Mouse (Mus musculus) CH12.LX (cell line): ENCODE results near the gene Scarb1. TPM values are rescaled to one million over a fixed set of nuclear protein-coding genes. Genes with fewer than 3 reads are reported as not detected.

Experiments
- DNase-seq: peaks from one replicate; pipeline ENCODE4 v3.0.0-alpha.2; 2013; ENCODE audit errors: extremely low read depth
- H3K27ac ChIP-seq: 2 replicates; pipeline ENCODE4 v1.5.1; 2012; ENCODE audit warnings: low read depth, mild to moderate bottlenecking, control low read depth, moderate library complexity; ENCODE audit not compliant: insufficient read depth
- H3K27me3 ChIP-seq: replicated peaks from 2 replicates; pipeline ENCODE3; 2012; ENCODE audit warnings: inconsistent platforms
- H3K36me3 ChIP-seq, 2 experiments: replicated peaks in 1 of 2; 2 replicates each; pipeline versions ENCODE3 to v1.6.1; 2012; ENCODE audit warnings: inconsistent platforms in 1 of 2, low read length in 1 of 2, mild to moderate bottlenecking in 1 of 2, mixed read lengths in 1 of 2, moderate library complexity in 1 of 2; ENCODE audit not compliant: control insufficient read depth in 1 of 2, insufficient read depth in 1 of 2
- H3K4me1 ChIP-seq, 2 experiments: 2 replicates each; pipeline ENCODE4 v1.6.1; 2012; ENCODE audit warnings: inconsistent platforms in 1 of 2, moderate library complexity in 1 of 2; ENCODE audit not compliant: insufficient read depth in 2 of 2, control insufficient read depth in 1 of 2
- H3K4me2 ChIP-seq: 2 replicates; pipeline ENCODE4 v1.6.1; 2012; ENCODE audit warnings: low read depth, mild to moderate bottlenecking, control low read depth; ENCODE audit not compliant: poor library complexity, insufficient read depth, severe bottlenecking
- H3K4me3 ChIP-seq, 3 experiments: fragments of 150-350 bp in 1 of 3; sonication (generic) in 1 of 3; replicated peaks in 1 of 3; 2 replicates each; pipeline versions ENCODE3 to v1.5.1; 2011 to 2012; ENCODE audit warnings: low read depth in 2 of 3, low read length in 2 of 3, mild to moderate bottlenecking in 2 of 3, moderate library complexity in 2 of 3, control low read depth in 1 of 3, improper control_type of control experiment in 1 of 3, inconsistent platforms in 1 of 3, mixed read lengths in 1 of 3; ENCODE audit not compliant: poor library complexity in 1 of 3
- H3K79me2 ChIP-seq: replicated peaks from 2 replicates; pipeline ENCODE4 v1.6.1; 2012; ENCODE audit warnings: mild to moderate bottlenecking, moderate library complexity; ENCODE audit not compliant: control insufficient read depth, poor library complexity, insufficient read depth, severe bottlenecking; ENCODE audit errors: extremely low read depth
- H3K9ac ChIP-seq: 2 replicates; pipeline ENCODE4 v1.6.1; 2012; ENCODE audit warnings: low read depth, mild to moderate bottlenecking, control low read depth, moderate library complexity; ENCODE audit not compliant: insufficient read depth
- H3K9me3 ChIP-seq: replicated peaks from 2 replicates; pipeline ENCODE3; 2012; ENCODE audit warnings: low read length, inconsistent platforms, mixed read lengths
- BHLHE40 ChIP-seq: IDR thresholded peaks from 2 replicates; pipeline ENCODE4 v1.6.1; 2011; ENCODE audit warnings: mild to moderate bottlenecking, low read depth, low read length, improper control_type of control experiment
- CHD2 ChIP-seq: IDR thresholded peaks from 2 replicates; pipeline ENCODE4 v1.6.1; 2011; ENCODE audit warnings: low read length, improper control_type of control experiment
- CTCF ChIP-seq, 2 experiments: IDR thresholded peaks in 1 of 2; conservative IDR thresholded peaks in 1 of 2; 2 replicates each; pipeline ENCODE4 v1.5.1; 2011 to 2012; ENCODE audit warnings: low read depth in 2 of 2, low read length in 2 of 2, improper control_type of control experiment in 1 of 2, inconsistent platforms in 1 of 2, mild to moderate bottlenecking in 1 of 2, moderate library complexity in 1 of 2
- E2F4 ChIP-seq: IDR thresholded peaks from 2 replicates; pipeline ENCODE4 v1.6.1; 2011; ENCODE audit warnings: low read depth, low read length, improper control_type of control experiment; ENCODE audit not compliant: insufficient replicate concordance
- ELF1 ChIP-seq: IDR thresholded peaks from 2 replicates; pipeline ENCODE4 v1.6.1; 2014; ENCODE audit warnings: low read depth, mild to moderate bottlenecking, inconsistent platforms, low read length, improper control_type of control experiment
- EP300 ChIP-seq: IDR thresholded peaks from 2 replicates; pipeline ENCODE4 v1.6.1; 2011; ENCODE audit warnings: low read length, improper control_type of control experiment
- ETS1 ChIP-seq: conservative IDR thresholded peaks from 2 replicates; pipeline ENCODE4 v1.6.1; 2012; ENCODE audit warnings: low read depth, mild to moderate bottlenecking, inconsistent platforms, low read length, improper control_type of control experiment, moderate library complexity
- GABPA ChIP-seq: IDR thresholded peaks from 2 replicates; pipeline ENCODE4 v1.6.1; 2012; ENCODE audit warnings: low read depth, low read length, improper control_type of control experiment, inconsistent platforms; ENCODE audit not compliant: insufficient replicate concordance
- HCFC1 ChIP-seq: IDR thresholded peaks from 2 replicates; pipeline ENCODE4 v1.6.1; 2012; ENCODE audit warnings: low read depth, mild to moderate bottlenecking, inconsistent platforms, low read length, improper control_type of control experiment
- JUN ChIP-seq: IDR thresholded peaks from 2 replicates; pipeline ENCODE4 v1.6.1; 2011; ENCODE audit warnings: low read depth, mild to moderate bottlenecking, low read length, improper control_type of control experiment, moderate library complexity; ENCODE audit not compliant: insufficient read depth
- JUND ChIP-seq: conservative IDR thresholded peaks from 2 replicates; pipeline ENCODE4 v1.6.1; 2011; ENCODE audit warnings: low read depth, low read length, improper control_type of control experiment
- MAFK ChIP-seq: IDR thresholded peaks from 2 replicates; pipeline ENCODE4 v1.6.1; 2011; ENCODE audit warnings: low read length, improper control_type of control experiment; ENCODE audit not compliant: insufficient replicate concordance
- MAX ChIP-seq: IDR thresholded peaks from 2 replicates; pipeline ENCODE4 v1.6.1; 2011; ENCODE audit warnings: low read length, improper control_type of control experiment
- MAZ ChIP-seq: IDR thresholded peaks from 2 replicates; pipeline ENCODE4 v1.6.1; 2012; ENCODE audit warnings: low read depth, mild to moderate bottlenecking, inconsistent platforms, low read length, improper control_type of control experiment, moderate library complexity
- MEF2A ChIP-seq: IDR thresholded peaks from 2 replicates; pipeline ENCODE4 v1.6.1; 2014; ENCODE audit warnings: low read depth, mild to moderate bottlenecking, inconsistent platforms, low read length, improper control_type of control experiment, borderline replicate concordance
- MYC ChIP-seq: IDR thresholded peaks from 2 replicates; pipeline ENCODE4 v1.6.1; 2011; ENCODE audit warnings: low read depth, mild to moderate bottlenecking, improper control_type of control experiment, low read length
- NRF1 ChIP-seq: IDR thresholded peaks from 2 replicates; pipeline ENCODE4 v1.6.1; 2014; ENCODE audit warnings: low read depth, mild to moderate bottlenecking, inconsistent platforms, low read length, improper control_type of control experiment, moderate library complexity
- POLR2A ChIP-seq: IDR thresholded peaks from 2 replicates; pipeline ENCODE4 v1.6.1; 2011; ENCODE audit warnings: low read depth, mild to moderate bottlenecking, improper control_type of control experiment, low read length
- POLR2AphosphoS2 ChIP-seq: IDR thresholded peaks from 2 replicates; pipeline ENCODE4 v1.6.1; 2011; ENCODE audit warnings: low read depth, low read length, improper control_type of control experiment
- RAD21 ChIP-seq: IDR thresholded peaks from 2 replicates; pipeline ENCODE4 v1.6.1; 2011; ENCODE audit warnings: low read depth, mild to moderate bottlenecking, low read length, improper control_type of control experiment, moderate library complexity
- RCOR1 ChIP-seq: conservative IDR thresholded peaks from 2 replicates; pipeline ENCODE4 v1.6.1; 2012; ENCODE audit warnings: low read depth, mild to moderate bottlenecking, inconsistent platforms, low read length, improper control_type of control experiment
- SMC3 ChIP-seq: IDR thresholded peaks from 2 replicates; pipeline ENCODE4 v1.6.1; 2011; ENCODE audit warnings: low read depth, low read length, improper control_type of control experiment
- TBP ChIP-seq: conservative IDR thresholded peaks from 2 replicates; pipeline ENCODE4 v1.6.1; 2011; ENCODE audit warnings: low read depth, low read length, improper control_type of control experiment
- UBTF ChIP-seq: IDR thresholded peaks from 2 replicates; pipeline ENCODE4 v1.6.1; 2012; ENCODE audit warnings: low read depth, mild to moderate bottlenecking, inconsistent platforms, low read length, improper control_type of control experiment, moderate library complexity
- USF2 ChIP-seq: conservative IDR thresholded peaks from 2 replicates; pipeline ENCODE4 v1.6.1; 2011; ENCODE audit warnings: low read depth, low read length, improper control_type of control experiment
- ZC3H11A ChIP-seq: IDR thresholded peaks from 2 replicates; pipeline ENCODE4 v1.6.1; 2012; ENCODE audit warnings: low read depth, mild to moderate bottlenecking, inconsistent platforms, low read length, improper control_type of control experiment
- ZKSCAN1 ChIP-seq: IDR thresholded peaks from 2 replicates; pipeline ENCODE4 v1.6.1; 2012; ENCODE audit warnings: low read depth, inconsistent platforms, low read length, improper control_type of control experiment, borderline replicate concordance
- dilution Hi-C: fragments of 300-500 bp; cut with MboI; formaldehyde crosslinking; loops from 2 replicates; pipeline ENCODE4 v1.14.3; 2020; ENCODE audit warnings: low sequenced_read_pairs; ENCODE audit not compliant: extremely low pct_unique_long_range_greater_than_20kb, extremely low pct_ligation_motif_present
- in situ Hi-C: fragments of 300-500 bp; cut with MboI; formaldehyde crosslinking; loops from 3 replicates; pipeline ENCODE4 v1.14.3; 2019; ENCODE audit warnings: low sequenced_read_pairs, low pct_ligation_motif_present, low pct_unique_long_range_greater_than_20kb, mixed read lengths
- polyA plus RNA-seq: library from polyadenylated mRNA; unstranded; fragments of >175 nt; gene quantifications from 2 replicates; pipeline ENCODE4 v1.2.1, GENCODE M21; 2012; ENCODE audit warnings: low read depth; ENCODE audit not compliant: insufficient read length
- total RNA-seq, 2 experiments: library from RNA; depleted of rRNA; stranded (reverse); fragments of 300-350 nt in 1 of 2; fragments of >200 nt in 1 of 2; gene quantifications; 2 replicates each; pipeline ENCODE4 v1.2.3; 2012 to 2014

The Scarb1 gene
- total and polyA plus RNA-seq, 3 experiments: 11.6 to 24.7 (median 20.0) TPM

- no peak overlapping the region for H3K27ac ChIP-seq
- in situ Hi-C loops (no loop called here), dilution Hi-C loops (no loop called here)
- no peak overlapping the region for H3K4me2 ChIP-seq
- H3K4me1 ChIP-seq: peaks cover 0 to 5% of the 10 kb centered on the region in 2 experiments; a peak in 1 of 4 replicates
- H3K9me3 ChIP-seq: peaks cover 7% of the 10 kb centered on the region
- H3K27me3 ChIP-seq: peaks cover 15% of the 10 kb centered on the region
- no peak for DNase-seq
- H3K36me3 ChIP-seq: no peaks in the 10 kb centered on the region
- H3K9ac ChIP-seq: no peak overlapping the region
- TF ChIP-seq JUN (no peak), TBP (no peak), MAX (no peak), MEF2A (no peak), RCOR1 (no peak), MYC (no peak), EP300 (no peak), HCFC1 (no peak), UBTF (no peak), RAD21 (no peak), GABPA (no peak), NRF1 (no peak), POLR2AphosphoS2 (no peak)
- H3K4me3 ChIP-seq: no peak overlapping the region
- no peaks in the 10 kb centered on the region for H3K79me2 ChIP-seq
Measured at GRCm38 (mm10) chr5:125266128-125266527, 74.8 kb downstream of the Scarb1 start.

- H3K79me2 ChIP-seq: no peaks in the 10 kb centered on the region
- no peak overlapping the region for H3K4me2 ChIP-seq
- no peak overlapping the region for H3K27ac ChIP-seq
- no peak for DNase-seq
- in situ Hi-C loops (no loop called here), dilution Hi-C loops (no loop called here)
- peaks cover 3% of the 10 kb centered on the region for H3K9me3 ChIP-seq
- no peak overlapping the region for H3K4me3 ChIP-seq
- no peaks in the 10 kb centered on the region for H3K4me1 ChIP-seq
- H3K27me3 ChIP-seq: peaks cover 21% of the 10 kb centered on the region
- TF ChIP-seq CHD2 (no peak), JUND (no peak), SMC3 (no peak), RAD21 (no peak), MAZ (no peak), JUN (no peak), CTCF (conservative IDR thresholded peaks at IDR 0.05 in 1 of 2, IDR thresholded peaks at IDR 0.05 in 1 of 2; ENCODE audit: low read depth in 2 of 2, low read length in 2 of 2) (no peak), BHLHE40 (no peak), POLR2A (no peak), MAFK (no peak), ZC3H11A (no peak), UBTF (no peak), E2F4 (no peak), HCFC1 (no peak), ELF1 (no peak), MEF2A (no peak), ETS1 (no peak), USF2 (no peak), POLR2AphosphoS2 (no peak), ZKSCAN1 (no peak)
- no peak overlapping the region for H3K9ac ChIP-seq
- H3K36me3 ChIP-seq: no peaks in the 10 kb centered on the region
Measured at GRCm38 (mm10) chr5:125264700-125265099, 76.2 kb downstream of the Scarb1 start.
